Mouse (Mus musculus) spleen, postnatal 14 days (tissue): Measurements from ENCODE around the gene Sesn2.

Source experiments
- DNase-seq, 2 experiments: peaks; one replicate each; pipeline ENCODE4 v3.0.0; 2021 to 2022; ENCODE audit warnings: low spot score in 2 of 2

Sesn2 gene

DNA sequence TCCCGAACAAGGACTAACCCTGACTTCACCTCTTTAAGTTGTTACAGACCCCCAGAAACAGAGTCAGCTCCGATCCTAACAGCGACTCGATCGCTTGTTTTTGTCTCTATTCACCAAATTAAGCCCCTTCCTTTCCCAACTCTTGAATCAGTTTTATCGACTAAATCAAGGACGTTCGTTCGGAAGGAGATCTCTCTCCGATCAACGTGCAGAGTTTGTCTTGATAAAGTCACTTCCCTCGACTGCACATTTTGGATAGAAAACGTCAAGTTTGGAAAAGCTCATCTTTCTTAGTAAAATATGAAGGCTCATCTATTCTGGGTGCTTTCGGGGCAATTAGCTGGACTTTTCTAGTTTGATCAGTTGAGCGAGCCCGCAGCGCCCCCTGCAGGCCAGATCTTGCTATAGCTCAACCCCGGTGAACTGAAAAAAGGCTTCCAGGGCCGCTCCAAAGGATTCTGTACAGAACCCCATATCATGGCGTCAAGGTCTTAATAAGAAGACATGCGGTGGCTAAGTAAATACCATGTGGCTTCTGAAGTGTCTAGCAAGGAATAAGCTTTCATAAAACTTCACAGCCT lies 4.3 kb upstream of the Sesn2 start:
- peak; percentile 78 to 88 for DNase-seq

DNA sequence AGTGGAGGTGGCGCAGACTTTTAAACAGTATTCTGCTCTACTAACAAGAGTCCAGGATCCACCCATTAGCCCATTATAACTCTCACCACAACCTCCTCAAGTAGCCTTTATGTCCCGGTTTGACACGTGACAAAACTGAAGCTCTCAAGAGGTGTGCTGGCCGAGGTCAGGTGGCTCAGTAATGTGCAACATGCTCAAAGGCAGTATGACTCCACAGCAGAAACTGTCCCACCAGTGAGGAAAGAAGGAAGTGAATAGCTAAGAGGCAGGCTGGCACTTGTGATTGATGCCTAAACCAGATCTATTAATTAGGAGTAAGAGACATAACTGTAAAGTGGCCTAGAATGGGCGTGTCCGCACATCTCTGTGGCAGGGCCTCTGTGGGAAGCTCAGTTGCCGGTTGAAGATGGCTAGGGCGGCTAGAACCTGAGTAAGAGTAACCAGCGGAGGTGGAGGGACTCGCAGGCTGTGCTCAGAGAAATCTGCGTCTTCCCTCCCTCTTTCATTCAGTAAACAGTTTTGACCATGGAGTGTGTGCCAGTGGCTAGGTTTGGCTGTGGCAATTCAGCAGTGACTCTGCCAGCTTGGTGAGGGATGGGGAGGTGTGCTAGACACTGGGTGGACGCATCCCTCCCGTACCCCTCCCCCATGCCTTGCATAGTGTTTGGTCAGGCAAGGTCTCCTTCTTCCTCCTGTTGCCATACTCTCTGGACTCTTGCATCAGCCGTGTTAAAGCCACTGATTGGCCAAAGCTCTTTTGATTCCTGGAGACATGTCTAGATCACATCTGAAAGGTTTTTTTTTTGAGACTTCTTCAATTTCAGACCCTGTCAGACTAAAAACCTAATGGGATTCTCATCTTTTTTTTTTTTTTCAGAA lies 3.3 kb upstream of the Sesn2 start:
- DNase-seq, result no peak

DNA sequence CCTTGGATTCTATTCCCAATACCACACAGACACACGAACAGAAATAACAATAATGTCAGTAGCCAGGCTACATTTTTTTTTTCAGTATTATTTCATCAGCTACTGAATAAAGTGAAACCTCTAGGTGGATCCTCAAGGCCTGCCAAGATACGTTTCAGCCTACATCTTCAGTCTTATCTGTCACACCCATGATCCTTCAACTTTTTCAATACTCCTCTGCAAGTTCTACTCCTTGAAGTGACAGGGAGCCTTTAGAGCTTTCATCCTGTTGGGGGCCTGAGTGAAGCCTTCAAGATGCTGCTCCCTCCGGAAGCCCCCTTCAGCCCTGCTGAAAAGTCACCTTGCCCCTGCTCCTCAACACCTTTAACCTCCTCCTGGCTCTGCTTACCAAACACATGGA lies 1.8 kb upstream of the Sesn2 start:
- no peak for DNase-seq

DNA sequence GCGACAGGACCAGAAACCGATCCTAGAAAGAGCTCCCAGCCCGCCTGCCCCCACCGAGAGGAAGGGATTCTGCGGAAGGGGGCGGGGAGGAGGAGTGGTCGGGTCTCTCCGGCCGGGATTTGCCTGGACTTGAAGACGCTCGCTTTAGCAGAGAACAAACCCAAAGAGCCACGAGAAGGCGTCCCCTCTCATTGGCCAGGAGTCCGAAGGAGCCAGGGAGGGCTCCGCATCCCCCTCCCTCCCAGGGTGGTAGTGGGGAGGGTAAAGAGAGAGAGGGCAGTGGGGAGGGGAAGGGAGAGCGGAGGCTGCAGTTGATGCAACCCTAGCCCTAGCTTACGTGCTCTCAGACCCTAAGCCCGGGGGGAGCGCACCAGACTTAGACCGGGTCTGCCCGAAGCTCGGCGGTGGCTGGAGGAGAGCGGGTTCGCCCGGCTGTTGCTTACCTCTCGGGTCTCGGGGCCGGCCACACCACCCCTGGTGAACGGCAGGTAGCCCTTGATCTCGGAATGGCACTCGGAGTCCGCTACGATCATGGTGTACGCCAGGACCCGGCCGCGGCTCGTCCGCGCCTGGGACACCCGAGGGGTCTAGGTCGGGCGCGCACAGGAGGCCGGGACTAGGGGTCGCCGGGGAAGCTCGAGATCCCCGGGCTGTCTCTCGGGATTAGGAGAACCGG lies 542 bp downstream of the Sesn2 start:
- no peak for DNase-seq

DNA sequence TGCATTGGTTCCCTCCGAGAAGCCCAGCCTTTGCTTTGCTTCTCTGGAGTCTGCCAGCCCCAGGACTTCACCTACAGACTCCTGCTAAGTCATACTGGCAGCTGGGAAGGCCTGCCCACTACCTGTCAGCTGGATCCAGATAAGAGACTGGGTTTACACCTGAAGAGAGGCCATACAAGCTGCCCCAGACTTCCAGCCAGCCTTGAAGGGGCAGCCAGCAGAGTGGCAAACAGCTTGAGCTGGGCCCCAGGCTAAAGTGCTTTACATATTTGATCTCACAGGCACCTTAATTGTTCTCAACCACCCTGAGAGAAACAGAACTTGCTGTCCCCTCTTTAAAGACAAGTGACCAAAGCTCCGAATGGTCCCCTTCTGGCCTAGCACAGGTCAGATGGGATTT lies 3.1 kb downstream of the Sesn2 start:
- no peak for DNase-seq

DNA sequence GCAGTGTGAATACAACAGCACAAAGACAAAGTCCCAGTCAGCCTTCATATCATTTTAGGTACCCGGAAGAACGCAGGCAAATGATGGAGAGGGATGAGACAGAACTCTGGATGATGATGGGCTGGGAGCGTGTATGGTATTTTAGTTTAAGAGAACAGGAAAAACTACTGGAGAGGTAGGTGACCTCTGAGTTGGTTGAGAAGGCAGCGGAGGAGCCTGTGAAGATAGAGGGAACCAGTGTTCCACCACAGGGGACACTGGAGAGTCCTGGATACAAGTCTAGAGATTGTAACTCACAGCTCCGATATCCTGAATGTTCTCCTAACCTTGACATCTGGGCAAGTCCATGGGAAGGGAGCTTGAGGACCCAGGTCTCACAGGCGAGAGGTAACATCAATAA lies 4.1 kb downstream of the Sesn2 start:
- DNase-seq, result no peak

DNA sequence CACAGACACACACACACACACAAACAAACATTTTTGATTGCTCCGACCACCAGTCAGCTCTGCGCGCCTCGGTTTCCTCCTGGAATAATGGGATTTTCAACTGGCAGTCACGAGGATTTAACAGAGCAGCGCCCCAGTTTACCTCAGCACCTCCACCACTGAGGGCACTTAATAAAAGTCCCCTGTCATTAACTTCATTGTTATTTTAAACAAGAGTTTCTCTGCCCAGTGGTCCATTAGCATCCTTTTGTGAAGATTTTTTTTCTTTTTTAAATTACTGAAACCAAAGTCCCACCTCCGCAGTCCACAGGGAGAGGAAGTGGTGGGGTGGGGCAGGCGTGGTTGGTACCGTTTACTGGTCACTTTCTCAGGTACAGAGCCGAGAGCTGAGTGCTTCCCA lies 4.5 kb downstream of the Sesn2 start:
- no peak for DNase-seq

DNA sequence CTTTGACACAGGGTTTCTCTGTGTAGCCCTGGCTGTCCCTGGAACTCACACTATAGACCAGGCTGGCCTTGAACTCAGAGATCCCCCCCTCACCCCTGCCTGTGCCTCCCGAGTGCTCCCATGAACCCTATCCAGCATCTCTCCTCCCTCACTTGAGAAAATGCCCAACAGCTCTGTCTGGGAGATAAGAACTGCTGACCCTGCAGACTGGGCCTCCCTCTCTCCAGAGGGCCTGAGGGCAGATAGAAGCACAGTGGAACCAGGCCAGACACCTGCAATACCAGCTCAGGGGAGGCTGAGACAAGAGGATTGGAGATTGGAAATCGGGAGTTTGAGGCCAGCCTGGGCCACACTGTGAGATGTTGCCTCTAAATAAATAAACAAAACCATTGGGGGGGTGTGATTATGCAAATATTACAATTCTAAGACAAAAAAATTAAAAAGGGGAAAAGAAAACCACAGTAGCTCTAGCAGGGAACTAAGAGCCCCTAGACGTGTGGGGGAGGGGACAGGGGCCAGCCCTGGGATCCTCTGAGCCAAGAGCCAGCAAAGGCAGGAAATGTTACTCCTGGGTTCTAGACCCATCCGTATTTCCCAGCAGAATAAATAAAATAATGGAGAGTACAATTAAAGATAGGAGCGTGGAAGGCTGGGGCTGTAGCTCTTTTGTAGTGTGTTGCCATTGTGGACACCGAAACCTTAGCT lies 5.1 kb downstream of the Sesn2 start:
- DNase-seq, result no peak

DNA sequence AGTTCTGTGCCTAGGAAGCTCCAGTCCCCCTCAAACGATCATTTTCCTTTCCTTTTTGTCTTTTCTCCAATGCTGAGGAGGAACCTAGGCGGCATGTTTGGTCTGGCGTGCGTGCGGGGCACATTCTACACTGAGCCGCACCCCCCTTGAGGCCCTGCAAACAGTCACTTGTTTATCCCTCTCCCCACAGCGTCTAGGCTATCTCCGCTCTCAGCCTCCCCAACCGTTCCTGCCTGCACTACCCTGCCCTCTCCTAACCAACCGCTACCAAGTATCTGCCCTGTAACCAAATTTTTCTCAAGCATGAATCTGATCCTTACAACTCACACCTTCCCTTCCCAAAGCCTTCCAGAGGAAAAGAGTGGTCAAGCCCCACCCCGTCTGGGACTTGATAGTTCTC lies 7.0 kb downstream of the Sesn2 start:
- no peak for DNase-seq

DNA sequence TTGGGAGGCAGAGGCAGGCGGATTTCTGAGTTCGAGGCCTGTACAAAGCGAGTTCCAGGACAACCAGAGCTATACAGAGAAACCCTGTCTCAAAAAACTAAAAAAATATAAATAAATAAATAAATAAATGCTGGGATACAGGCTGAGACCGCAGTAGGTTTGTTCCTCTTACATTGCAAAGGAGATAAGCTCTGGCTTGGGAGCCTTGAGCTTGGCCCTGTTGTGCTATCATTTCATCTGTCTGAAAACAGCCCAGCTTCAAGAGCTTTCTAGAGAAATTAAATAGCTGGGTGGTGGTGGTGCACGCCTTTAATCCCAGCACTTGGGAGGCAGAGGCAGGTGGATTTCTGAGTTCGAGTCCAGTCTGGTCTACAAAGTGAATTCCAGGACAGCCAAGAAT lies 8.7 kb downstream of the Sesn2 start:
- no peak for DNase-seq

DNA sequence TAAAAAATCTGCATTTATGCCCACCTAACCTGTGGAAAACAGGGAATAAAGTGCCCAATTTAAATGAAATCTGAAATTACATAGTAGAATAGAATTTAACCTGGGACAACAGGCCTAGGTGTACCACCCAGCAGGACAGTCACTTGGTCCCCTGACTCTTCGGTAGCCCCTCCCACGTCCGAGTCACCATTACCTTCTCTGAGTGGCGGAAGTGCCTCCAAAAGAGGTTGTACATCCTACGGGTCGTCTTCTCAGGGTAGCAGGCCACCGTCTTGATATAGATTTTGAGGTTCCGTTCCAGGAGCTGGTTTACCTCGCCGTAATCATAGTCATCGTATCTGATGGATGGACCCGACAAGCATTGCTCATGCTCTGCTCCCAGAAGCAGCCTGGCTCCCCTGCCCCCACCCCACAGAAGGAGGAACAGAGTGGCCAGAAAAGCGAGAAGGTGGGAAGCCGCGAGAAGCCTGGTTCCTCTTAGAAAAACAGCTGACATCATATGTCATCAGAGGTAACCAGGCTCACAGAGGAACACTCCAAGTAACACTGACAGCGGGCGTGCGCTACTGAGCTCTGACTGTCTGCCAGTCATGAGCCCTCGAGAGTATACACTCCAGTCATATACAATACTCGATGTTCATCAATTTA lies 15.9 kb downstream of the Sesn2 start:
- DNase-seq, result no peak

DNA sequence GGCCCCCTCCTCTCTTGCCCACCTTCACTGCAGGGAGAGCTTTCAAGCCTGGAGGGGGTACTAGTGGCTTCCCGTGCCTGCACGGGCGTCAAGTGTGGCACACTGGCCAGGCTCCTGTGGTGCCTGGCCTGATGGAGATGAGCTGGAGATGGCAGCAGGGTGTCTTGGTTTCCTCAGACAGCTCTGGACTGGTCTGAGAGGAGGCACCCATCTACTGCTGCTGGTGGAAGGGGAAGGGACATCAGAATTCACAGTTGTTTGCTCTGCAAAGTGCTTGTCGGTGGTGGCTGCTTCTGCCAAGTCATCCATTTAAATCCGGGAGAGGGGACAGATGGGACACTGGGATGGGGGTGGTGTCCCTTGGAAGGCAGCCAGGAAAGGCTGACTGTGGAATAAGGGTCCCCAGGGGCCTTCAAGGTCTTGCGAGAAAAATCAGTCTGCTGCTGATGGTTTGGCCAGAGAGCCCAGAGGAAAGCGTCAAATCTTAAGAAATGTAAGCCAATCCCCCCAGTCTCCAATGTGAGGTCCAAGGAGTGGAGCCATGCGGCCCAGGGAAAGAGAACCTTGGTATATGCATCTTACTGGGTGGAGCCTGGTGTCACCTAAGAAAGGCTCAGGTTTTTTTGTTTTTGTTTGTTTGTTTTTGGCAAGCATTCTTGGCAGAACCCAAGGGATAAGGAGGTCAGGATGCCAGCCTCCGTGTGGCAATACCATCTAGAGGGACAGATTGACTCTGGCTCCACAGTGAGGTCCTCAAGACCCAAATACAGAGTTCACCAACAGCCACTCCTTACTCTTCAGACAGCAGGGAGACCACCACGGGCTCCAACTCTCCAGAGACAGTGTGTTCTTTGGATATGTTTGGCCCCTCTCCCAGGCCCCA lies 17.9 kb downstream of the Sesn2 start:
- no peak for DNase-seq

DNA sequence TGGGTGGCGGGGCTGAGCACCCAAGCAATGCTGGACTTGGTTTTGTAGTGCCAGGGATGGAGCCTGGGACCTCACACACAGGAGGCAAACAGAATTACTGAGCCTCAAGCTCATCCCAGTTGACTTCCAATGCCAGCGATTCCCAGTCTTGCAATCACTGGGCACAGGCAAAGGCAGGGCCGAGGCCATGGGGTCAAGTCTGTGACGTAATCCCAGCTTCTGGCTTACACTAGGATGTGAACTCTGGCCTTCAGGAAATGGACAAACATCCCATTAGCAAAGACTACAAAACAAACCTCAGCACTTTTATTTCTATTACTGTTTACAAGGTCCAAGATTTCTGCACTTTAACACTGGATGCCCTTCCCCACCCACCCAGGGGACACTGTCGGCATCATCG lies 18.6 kb downstream of the Sesn2 start:
- DNase-seq, result no peak

DNA sequence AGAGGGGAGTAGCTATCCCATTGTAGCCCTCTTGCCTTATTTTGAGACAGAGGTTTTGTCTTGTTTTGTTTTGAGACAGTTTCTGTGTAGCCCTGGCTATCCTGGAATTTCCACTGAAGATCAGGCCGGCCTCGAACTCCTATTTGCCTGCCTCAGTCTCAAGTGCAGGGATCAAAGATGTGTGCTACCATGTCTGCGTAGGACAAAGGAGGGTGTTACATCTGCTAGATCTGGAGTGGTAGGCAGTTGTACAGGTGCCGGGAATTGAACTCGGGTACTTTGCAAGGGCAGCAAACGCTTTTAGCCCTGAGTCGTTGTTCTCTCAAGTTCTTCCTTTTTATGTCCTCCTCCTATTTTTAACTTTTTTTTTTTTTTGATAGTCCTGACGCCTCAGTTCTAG lies 19.2 kb downstream of the Sesn2 start:
- DNase-seq, result no peak

DNA sequence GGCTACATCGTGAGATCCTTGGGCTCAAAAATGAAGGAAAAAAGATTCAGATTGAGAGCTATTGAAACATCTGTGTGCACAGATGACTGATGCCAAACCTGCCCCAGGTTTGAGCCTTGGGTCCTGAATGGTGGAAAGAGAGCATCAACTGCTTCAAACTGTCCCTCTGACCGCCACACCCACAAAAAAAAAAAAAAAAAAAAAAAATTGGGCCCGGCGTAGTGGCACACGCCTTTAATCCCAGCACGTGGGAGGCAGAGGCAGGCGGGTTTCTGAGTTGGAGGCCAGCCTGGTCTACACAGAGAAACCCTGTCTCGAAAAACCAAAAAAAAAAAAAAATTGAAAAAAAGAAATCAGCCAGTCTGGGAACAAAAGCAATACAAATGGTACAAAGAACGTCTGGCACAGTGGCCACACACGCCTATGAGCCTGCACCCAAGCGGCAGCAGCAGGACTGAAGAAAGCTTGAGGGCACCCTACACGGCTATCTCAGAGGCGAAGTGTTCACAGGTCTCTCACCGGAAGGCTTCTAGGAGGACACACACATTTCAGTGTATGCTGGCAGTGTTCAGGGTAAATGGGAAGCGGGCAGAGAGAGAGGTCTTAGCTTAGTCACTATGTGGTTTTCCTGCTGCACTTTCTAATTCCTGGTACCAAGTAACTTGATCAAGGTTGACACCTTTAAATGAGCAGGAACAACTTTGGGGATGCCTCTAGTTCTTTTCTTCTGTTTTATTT lies 19.9 kb downstream of the Sesn2 start:
- DNase-seq, result no peak

DNA sequence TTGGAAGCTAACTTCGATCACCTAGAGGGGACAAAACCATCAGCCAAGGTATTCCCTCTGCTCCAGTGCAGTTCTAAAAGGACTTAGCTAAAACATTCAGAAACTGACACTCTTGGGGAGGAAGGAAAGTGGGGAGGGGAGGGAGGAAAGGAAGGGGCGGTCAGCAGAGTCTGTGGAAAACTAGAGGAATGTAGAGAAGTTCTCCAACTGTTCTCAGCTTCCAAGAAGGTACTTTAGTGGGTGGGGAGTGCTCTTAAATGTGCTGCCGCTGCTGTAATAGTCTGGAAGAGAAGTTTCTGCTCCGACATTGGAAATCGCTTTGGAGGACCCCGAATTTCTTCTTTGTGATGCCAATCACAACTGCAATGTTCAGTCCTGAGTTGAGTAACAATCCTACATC lies 21.3 kb downstream of the Sesn2 start:
- DNase-seq, result no peak

DNA sequence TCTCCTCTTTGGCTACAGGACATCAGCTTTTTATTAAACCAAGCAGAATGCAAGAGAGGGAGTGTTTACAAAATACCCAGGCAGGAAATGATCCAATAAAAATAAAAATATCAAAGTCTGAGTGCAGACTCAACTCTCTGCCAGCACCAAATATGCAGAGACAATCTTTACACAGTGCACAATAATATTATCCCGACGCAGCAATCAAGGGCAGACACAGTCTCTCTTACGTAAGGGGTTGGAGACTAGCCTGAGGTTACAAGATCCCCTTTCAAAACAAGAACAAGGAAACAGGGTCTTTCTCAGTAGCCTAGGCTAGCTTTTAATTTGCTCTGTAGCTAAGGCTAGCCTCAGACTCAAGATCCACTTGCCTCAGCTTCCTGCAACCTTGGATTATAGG lies 21.8 kb downstream of the Sesn2 start:
- no peak for DNase-seq

DNA sequence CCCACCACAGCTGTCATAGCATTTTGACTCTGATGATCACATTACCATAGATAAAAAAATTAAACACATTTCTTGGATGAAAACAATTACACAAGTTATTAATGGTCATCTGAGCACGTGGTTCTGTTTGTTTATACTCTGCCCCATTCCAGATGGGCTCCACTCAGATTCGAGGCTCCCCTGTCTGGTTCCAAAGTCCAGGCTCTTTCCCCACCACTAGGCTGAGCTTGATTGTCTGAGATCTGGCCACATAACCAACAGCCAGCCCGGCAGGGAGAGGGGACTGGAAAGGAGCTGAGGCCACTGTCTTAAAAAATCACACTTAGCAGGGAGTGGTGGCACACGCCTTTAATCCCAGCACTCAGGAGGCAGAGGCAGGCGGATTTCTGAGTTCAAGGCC lies 25.5 kb downstream of the Sesn2 start:
- no peak for DNase-seq

DNA sequence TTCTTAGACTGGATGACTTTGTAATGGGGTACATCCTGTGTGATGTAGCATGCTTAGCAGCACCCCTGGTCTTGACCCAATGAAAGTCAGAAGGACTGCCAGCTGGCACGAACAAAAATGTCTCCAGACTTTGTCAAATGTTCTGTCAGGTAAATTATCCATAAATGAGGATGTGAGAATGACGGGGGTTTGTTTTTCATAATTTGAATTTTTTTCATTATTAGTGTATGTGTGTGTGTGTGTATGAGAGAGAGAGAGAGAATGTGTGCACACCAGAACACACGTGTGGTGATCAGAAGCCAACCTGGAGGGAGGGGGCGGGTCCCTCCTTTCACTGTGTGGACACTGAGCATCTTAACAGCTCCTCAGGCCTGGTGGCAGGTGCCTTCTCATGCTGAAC lies 26.1 kb downstream of the Sesn2 start:
- DNase-seq, result no peak

DNA sequence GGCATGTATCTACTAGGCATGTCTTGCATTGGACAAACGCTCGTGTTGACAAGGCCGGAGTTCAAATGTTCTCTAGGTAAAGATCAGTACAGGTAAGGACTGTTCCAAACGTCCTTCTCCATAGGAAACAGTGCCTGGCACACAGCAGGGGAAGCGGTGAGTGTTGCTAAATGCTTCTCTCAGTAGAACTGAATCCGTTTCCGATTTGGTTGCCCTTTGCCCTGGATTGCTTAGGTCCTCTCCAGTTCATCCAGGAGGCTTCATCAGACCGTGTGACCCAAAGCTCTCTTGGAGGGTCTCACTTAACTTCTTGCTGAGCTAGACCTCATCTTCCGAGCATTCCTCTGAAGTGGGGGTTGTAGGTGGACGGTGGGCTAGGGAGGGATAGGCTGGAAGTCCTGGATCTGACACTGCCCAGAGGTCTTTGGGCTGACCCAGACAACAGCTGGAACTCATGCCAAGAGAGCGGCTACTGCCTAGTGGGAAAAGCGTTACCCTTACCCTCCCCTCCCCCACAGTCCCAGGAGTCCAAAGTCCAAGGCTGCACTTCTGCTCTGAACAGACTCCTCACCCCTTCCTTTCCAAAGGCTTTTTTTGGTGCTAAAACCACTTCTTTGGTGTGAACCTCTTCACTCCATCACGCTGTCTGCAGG lies 27.2 kb downstream of the Sesn2 start:
- DNase-seq, result no peak
